Mouse (Mus musculus): ENCODE data around the gene Arid4a. TPM values are rescaled to one million over a fixed set of nuclear protein-coding genes. Genes with fewer than 3 reads are reported as not detected.

Gene Arid4a
- total and polyA plus RNA-seq, 3 experiments = 12.4 to 57.5 (median 57.4) TPM

- H3K27me3 ChIP-seq (ENCODE audit: insufficient read depth, low read length) = no peaks in the 10 kb centered on the region
- H3K9me3 ChIP-seq (replicated peaks) = peaks cover 8% of the 10 kb centered on the region
- DNase-seq (ENCODE audit: low spot score) (peak; percentile 10), ATAC-seq (ENCODE audit: extremely low read depth, insufficient number of reproducible peaks, low FRiP score, poor library complexity, severe bottlenecking) (peak; percentile 68; the same call in 1 of the 2 replicates)
- no peak overlapping the region for H3K4me3 ChIP-seq (ENCODE audit: low read depth, low read length)
- no peak for TF ChIP-seq TAL1 (conservative IDR thresholded peaks at IDR 0.05; ENCODE audit: low read depth, low read length)
- no peak for TF ChIP-seq GATA1 (IDR thresholded peaks at IDR 0.05; ENCODE audit: borderline replicate concordance, low read length)
- TF ChIP-seq GATA2 (IDR thresholded peaks at IDR 0.05; ENCODE audit: borderline replicate concordance, low read depth, low read length) = no peak
- TF ChIP-seq CTCF (IDR thresholded peaks at IDR 0.05; ENCODE audit: low read depth, low read length) = no peak
- TF ChIP-seq POLR2AphosphoS5 (IDR thresholded peaks at IDR 0.05; ENCODE audit: insufficient replicate concordance, low read depth, low read length) = no peak
- peaks cover 94% of the 10 kb centered on the region for H3K36me3 ChIP-seq (replicated peaks)
- H3K4me1 ChIP-seq (ENCODE audit: insufficient read depth, low read depth, low read length) = peaks cover 27% of the 10 kb centered on the region
Measured at GRCm38 (mm10) chr12:71036729-71037404, 21.1 kb downstream of the Arid4a start.

GRCm38 (mm10) chr12:71040462-71040861 is 24.7 kb downstream of the Arid4a start:
- TF ChIP-seq POLR2AphosphoS5 (IDR thresholded peaks at IDR 0.05; ENCODE audit: insufficient replicate concordance, low read depth, low read length) (no peak), GATA1 (IDR thresholded peaks at IDR 0.05; ENCODE audit: borderline replicate concordance, low read length) (no peak), TAL1 (conservative IDR thresholded peaks at IDR 0.05; ENCODE audit: low read depth, low read length) (no peak), CTCF (IDR thresholded peaks at IDR 0.05; ENCODE audit: low read depth, low read length) (no peak), GATA2 (IDR thresholded peaks at IDR 0.05; ENCODE audit: borderline replicate concordance, low read depth, low read length) (no peak)
- H3K4me3 ChIP-seq (ENCODE audit: low read depth, low read length) = peak overlapping the region; percentile 13; the same call in 1 of the 2 replicates
- DNase-seq (ENCODE audit: low spot score) (peak; percentile 20), ATAC-seq (ENCODE audit: extremely low read depth, insufficient number of reproducible peaks, low FRiP score, poor library complexity, severe bottlenecking) (peak; percentile 59; the same call in 1 of the 2 replicates)
- H3K36me3 ChIP-seq (replicated peaks) = peaks cover 89% of the 10 kb centered on the region
- H3K9me3 ChIP-seq (replicated peaks) = peaks cover 8% of the 10 kb centered on the region
- peaks cover 27% of the 10 kb centered on the region for H3K4me1 ChIP-seq (ENCODE audit: insufficient read depth, low read depth, low read length)
- H3K27me3 ChIP-seq (ENCODE audit: insufficient read depth, low read length) = no peaks in the 10 kb centered on the region

- H3K27me3 ChIP-seq (ENCODE audit: insufficient read depth, low read length) = no peaks in the 10 kb centered on the region
- DNase-seq (ENCODE audit: low spot score) (no peak), ATAC-seq (ENCODE audit: extremely low read depth, insufficient number of reproducible peaks, low FRiP score, poor library complexity, severe bottlenecking) (no peak)
- H3K36me3 ChIP-seq (replicated peaks) = peaks cover 88% of the 10 kb centered on the region
- no peak overlapping the region for H3K4me3 ChIP-seq (ENCODE audit: low read depth, low read length)
- no peaks in the 10 kb centered on the region for H3K9me3 ChIP-seq (replicated peaks)
- TF ChIP-seq GATA2 (IDR thresholded peaks at IDR 0.05; ENCODE audit: borderline replicate concordance, low read depth, low read length) = no peak
- TF ChIP-seq GATA1 (IDR thresholded peaks at IDR 0.05; ENCODE audit: borderline replicate concordance, low read length) = no peak
- no peak for TF ChIP-seq TAL1 (conservative IDR thresholded peaks at IDR 0.05; ENCODE audit: low read depth, low read length)
- no peak for TF ChIP-seq CTCF (IDR thresholded peaks at IDR 0.05; ENCODE audit: low read depth, low read length)
- no peak for TF ChIP-seq POLR2AphosphoS5 (IDR thresholded peaks at IDR 0.05; ENCODE audit: insufficient replicate concordance, low read depth, low read length)
- peaks cover 12% of the 10 kb centered on the region for H3K4me1 ChIP-seq (ENCODE audit: insufficient read depth, low read depth, low read length)
Measured at GRCm38 (mm10) chr12:71042451-71042850, 26.7 kb downstream of the Arid4a start.

GRCm38 (mm10) chr12:71043571-71043970 is 27.8 kb downstream of the Arid4a start:
- peaks cover 17% of the 10 kb centered on the region for H3K4me1 ChIP-seq (ENCODE audit: insufficient read depth, low read depth, low read length)
- no peaks in the 10 kb centered on the region for H3K27me3 ChIP-seq (ENCODE audit: insufficient read depth, low read length)
- H3K36me3 ChIP-seq (replicated peaks) = peaks cover 86% of the 10 kb centered on the region
- no peaks in the 10 kb centered on the region for H3K9me3 ChIP-seq (replicated peaks)
- DNase-seq (ENCODE audit: low spot score) (no peak), ATAC-seq (ENCODE audit: extremely low read depth, insufficient number of reproducible peaks, low FRiP score, poor library complexity, severe bottlenecking) (no peak)
- TF ChIP-seq GATA2 (IDR thresholded peaks at IDR 0.05; ENCODE audit: borderline replicate concordance, low read depth, low read length) = no peak
- no peak for TF ChIP-seq CTCF (IDR thresholded peaks at IDR 0.05; ENCODE audit: low read depth, low read length)
- no peak for TF ChIP-seq GATA1 (IDR thresholded peaks at IDR 0.05; ENCODE audit: borderline replicate concordance, low read length)
- no peak for TF ChIP-seq POLR2AphosphoS5 (IDR thresholded peaks at IDR 0.05; ENCODE audit: insufficient replicate concordance, low read depth, low read length)
- TF ChIP-seq TAL1 (conservative IDR thresholded peaks at IDR 0.05; ENCODE audit: low read depth, low read length) = no peak
- no peak overlapping the region for H3K4me3 ChIP-seq (ENCODE audit: low read depth, low read length)

- H3K36me3 ChIP-seq (replicated peaks) = peaks cover 81% of the 10 kb centered on the region
- no peak for ATAC-seq (ENCODE audit: extremely low read depth, insufficient number of reproducible peaks, low FRiP score, poor library complexity, severe bottlenecking)
Measured at GRCm38 (mm10) chr12:71044488-71044887, 28.7 kb downstream of the Arid4a start.

GRCm38 (mm10) chr12:71046501-71046900 is 30.7 kb downstream of the Arid4a start:
- no peak overlapping the region for H3K4me3 ChIP-seq (ENCODE audit: low read depth, low read length)

More at GRCm38 (mm10) chr12:71044488-71044887, 28.7 kb downstream of the Arid4a start:
- DNase-seq (ENCODE audit: low spot score) = no peak
- no peaks in the 10 kb centered on the region for H3K9me3 ChIP-seq (replicated peaks)
- peaks cover 15% of the 10 kb centered on the region for H3K4me1 ChIP-seq (ENCODE audit: insufficient read depth, low read depth, low read length)
- no peak for TF ChIP-seq GATA1 (IDR thresholded peaks at IDR 0.05; ENCODE audit: borderline replicate concordance, low read length)
- no peaks in the 10 kb centered on the region for H3K27me3 ChIP-seq (ENCODE audit: insufficient read depth, low read length)
- H3K4me3 ChIP-seq (ENCODE audit: low read depth, low read length) = no peak overlapping the region

More at GRCm38 (mm10) chr12:71046501-71046900, 30.7 kb downstream of the Arid4a start:
- no peak for ATAC-seq (ENCODE audit: extremely low read depth, insufficient number of reproducible peaks, low FRiP score, poor library complexity, severe bottlenecking)
- no peak for TF ChIP-seq GATA2 (IDR thresholded peaks at IDR 0.05; ENCODE audit: borderline replicate concordance, low read depth, low read length)
- TF ChIP-seq TAL1 (conservative IDR thresholded peaks at IDR 0.05; ENCODE audit: low read depth, low read length) = no peak
- TF ChIP-seq CTCF (IDR thresholded peaks at IDR 0.05; ENCODE audit: low read depth, low read length) = no peak
- TF ChIP-seq POLR2AphosphoS5 (IDR thresholded peaks at IDR 0.05; ENCODE audit: insufficient replicate concordance, low read depth, low read length) = no peak
- TF ChIP-seq GATA1 (IDR thresholded peaks at IDR 0.05; ENCODE audit: borderline replicate concordance, low read length) = no peak
- no peak for DNase-seq (ENCODE audit: low spot score)
- Histone ChIP-seq H3K27me3 (ENCODE audit: insufficient read depth, low read length) (no peaks in the 10 kb centered on the region), H3K4me1 (ENCODE audit: insufficient read depth, low read depth, low read length) (peaks cover 11% of the 10 kb centered on the region), H3K36me3 (replicated peaks) (peaks cover 72% of the 10 kb centered on the region), H3K9me3 (replicated peaks) (no peaks in the 10 kb centered on the region)

Measured in G1E (cell line).